Mouse (Mus musculus) layer of hippocampus, postnatal 10 days (tissue): ENCODE results near the gene Gm49383. TPM values are rescaled to one million over a fixed set of nuclear protein-coding genes. Genes with fewer than 3 reads are reported as not detected.

ENCODE experiments used
- DNase-seq, 2 experiments: peaks; one replicate each; pipeline ENCODE4 v3.0.0; 2021; ENCODE audit warnings: low spot score in 2 of 2
- long read RNA-seq: library from polyadenylated mRNA; stranded (forward); transcript quantifications from one replicate; pipeline ENCODE4 v2.0.0, GENCODE M21; 2023
- total RNA-seq, 2 experiments: library from RNA; stranded (reverse); gene quantifications; 2 replicates each; pipeline ENCODE4 v1.2.3; 2021

Gene Gm49383
- total RNA-seq = 1 to 10 TPM; 4.0 to 6.5 TPM
- long read RNA-seq = 0 reads

DNA sequence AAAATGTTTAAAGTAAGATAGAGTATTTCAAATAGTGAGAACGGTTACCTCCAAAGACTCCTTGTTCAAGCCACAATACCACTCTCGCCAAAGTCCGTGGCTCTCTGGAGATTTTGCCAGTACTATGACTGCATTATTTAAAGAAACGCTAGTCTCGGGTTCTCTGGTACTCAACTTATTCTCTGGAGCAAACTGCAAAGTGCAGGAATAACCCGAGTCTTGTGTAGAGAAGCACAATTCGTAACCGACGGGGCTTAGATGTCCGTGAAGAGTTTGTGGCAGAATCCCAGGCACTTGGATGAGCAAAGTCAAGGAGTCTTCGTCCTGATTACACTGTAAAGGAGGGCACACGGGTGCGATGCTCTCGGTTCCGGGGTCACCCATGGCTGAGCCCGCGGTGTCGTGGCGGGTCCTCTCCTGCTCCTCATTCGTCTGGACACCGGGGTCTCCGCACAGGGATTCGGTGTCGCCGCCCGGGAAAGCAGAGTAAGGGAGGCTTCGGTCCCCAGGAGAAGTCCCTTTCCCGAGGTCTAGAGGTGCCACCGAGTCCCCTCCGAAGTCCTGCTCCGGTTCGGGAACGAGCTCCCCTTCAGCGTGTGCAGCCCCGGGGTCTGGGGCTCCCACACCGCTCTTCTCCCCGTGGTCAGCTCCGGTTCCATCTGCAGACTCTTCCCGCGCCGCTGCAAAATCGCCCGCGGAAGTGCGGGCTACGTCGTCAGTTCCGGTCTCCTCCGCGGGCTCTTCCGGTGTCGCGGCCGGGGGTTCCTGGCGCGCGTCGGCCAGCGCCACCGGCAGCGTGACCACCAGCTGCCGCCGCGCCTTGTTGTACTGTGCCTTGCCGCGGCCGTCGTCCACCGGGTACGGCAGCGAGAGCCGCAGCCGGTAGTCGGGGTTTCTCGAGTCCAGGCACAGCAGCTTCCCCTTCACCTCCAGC lies at the start of gene Gm49383:
Gene Gm49383 (minus strand): TSS at position 661 of the 934 bp plus-strand sequence.
- peak in 1 of 2 experiments; percentile 67 for DNase-seq

DNA sequence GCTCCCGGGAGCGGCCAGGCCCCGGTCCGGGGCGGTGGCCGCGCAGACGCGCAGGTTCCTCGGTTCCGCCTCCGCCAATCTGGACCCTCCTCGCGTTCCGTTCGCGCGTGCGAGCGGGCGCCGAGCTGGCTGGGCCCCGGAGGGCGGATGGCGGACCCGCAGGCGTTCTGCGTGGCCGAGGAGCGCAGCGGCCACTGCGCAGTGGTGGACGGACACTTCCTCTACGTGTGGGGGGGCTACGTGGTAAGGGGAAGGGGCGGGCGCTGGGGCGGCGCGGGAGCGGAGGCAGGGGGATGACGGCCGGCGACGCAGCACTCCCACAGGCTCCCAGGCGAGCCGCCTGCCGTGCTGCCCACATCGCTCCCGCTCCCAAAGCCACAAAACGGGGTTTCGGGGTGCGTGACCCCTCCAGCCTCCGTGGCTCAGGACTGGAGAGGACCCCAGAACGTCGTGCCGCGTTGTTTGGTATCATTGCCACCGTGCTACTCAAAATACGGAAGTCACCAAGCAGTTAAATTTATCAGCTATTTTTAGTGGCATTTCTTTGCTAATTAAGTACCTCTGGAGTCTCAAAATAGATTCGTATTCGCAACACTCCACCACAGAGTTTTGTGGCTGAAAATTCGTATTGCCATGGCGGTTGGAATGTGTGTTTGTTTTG lies 45.0 kb upstream of the Gm49383 start:
- peak; percentile 74 to 81 for DNase-seq

DNA sequence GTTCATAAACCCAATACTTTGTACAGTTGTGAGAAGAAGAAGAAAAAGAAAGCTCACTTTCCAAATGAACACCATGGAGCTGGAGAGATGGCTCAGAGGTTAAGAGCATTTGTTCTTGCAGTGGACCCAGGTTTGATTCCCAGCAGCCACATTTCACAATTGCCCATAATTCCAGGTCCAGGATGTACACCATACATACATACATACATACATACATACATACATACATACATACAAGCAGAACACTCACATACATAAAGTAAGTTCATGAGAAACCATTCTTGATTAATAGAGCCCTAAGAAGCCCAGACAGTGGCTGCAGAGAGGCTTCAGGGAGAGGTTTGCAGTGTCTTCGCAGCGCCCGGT lies 44.5 kb upstream of the Gm49383 start:
- DNase-seq = no peak

DNA sequence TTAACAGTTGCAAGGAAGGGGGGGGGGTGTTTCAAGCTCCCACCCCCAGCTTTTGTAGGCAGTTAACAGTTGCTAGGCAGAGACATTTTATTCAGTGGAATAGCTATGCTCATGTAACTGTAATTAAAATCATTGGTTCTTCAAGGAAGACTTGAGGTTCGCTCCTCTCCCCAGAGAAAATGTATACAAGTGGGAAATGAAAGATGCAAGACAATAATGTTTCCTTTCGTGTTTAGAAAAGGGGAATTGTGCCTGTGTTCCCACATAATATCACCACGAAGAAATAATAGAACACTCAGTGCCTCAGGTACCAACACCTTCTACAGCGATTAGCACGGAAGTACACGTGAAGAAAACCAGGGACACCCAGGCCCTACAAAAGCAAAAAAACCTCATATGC lies 44.0 kb upstream of the Gm49383 start, which contains the start of gene Klhdc1:
Gene Klhdc1 (plus strand): TSS at position 301 of the 400 bp plus-strand sequence.
- no peak for DNase-seq

DNA sequence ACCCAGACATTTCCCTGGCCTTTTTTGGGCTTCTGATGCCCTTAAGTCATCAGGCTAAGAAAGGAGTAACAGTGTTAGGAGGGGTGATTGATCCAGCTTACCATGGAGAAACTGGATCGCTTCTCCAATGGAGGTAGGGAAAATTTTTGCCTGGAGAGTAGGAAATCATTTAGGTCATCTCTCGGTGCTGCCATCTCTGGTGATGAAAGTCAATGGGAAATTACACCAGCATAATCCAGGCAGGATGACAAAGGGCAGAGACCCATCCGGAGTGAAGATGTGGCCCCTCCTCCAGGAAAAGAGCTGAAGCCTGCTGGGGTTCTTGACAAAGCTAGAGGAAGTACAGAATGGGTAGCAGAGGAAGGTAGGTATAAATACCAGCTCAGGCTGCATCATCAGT lies 41.4 kb upstream of the Gm49383 start:
- no peak for DNase-seq

DNA sequence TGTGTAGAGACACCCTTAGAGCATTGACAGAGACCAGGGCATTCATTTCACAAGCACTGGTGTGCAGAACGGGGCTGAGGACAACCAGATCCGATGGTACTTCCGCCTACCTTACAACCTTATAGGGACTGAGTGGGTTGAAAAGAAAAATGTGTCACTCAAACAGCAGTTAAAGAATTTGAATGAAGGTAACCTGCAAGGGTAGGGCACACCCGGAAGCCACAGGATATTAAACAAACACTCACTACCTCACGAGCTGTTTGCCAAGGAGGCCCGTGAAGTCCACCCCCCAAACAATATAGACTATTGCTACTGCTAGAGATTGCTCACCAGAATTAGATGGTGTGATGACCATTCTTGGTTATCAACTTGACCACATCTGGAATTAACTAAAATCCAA lies 38.9 kb upstream of the Gm49383 start:
- no peak for DNase-seq

DNA sequence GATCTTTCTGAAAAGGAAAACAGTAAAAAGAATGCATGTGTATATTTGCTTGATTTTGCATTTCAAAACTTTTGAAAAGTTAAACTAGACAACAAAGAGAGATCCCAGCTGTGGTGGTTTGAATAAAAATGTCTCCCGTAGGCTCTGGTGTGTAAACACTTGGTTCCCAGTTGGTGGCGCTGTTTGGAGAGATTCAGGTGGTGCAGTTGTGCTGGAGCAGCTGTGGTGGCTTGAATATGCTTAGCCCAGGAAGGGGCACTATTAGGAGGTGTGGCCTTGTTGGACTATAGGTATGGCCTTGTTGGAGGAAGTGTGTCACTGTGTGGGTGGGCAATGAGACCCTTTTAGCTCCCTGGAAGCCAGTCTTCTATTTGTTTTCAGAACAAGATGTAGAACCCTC lies 32.3 kb upstream of the Gm49383 start:
- no peak for DNase-seq

DNA sequence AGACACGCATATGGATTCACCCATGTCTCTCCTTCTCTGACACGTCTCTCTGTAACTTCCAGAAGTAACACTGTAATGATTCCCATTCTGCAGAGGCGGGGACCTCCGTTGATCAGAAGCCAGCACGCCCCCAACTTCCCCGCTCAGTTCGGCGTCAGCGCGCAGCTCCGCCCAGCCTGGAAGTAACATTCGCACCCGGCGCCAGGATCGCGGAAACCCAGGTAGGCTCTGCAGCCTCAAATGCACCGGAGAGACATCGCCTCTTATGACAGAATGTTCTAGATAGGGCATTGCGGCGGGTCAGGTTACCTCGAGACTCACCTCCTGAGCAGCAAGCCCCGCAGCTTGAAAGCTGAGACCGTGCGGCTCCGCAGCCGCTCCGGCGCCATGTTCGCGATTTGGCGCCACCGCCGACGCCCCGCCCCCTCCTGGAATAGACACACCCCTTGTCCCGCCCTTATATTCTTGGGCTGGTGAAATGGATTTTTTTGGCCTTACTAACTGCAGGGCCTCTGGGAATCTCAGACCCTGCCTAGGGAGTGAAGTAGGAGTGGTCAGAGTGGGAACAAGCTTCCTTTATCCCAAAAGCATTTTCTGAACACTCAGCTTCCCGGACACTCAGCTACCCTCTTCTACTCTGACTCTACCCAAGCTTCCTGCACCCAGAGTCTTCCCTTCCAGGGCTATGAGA lies 31.0 kb upstream of the Gm49383 start, which contains the start of gene Pole2:
Gene Pole2 (minus strand): TSS at position 420 of the 691 bp plus-strand sequence.
- DNase-seq = peak; percentile 87 to 90

DNA sequence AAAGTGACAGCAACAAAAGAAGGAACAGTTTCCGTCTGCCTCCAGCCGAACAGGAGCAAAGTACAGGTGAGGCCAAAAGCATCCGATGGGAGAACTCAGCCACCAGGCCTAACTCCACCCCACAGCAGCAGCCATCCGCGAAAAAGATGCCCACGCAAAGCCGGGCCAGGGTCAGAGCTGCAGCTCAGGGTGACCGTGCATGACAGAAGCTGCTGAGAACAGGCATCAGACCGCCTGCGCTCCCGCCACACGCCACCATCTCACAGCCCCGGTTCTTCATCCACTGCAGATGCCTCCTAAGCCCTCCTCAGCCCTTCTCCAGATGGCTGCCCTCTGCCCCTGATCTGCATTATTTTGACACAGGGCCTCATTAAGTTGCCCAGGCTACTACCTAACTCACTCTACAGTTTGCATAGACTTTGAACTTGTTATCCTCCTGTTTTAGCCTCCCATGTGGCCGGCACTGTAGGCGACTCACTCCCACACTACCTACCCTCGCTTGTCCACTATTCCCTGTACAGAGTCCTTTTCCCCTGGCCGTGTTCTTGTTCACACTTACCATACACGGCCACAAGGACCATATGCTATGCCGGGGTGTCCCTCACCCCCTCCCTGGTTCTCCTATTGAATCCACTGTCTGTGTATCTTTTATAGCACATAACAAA lies 23.8 kb upstream of the Gm49383 start:
- DNase-seq = no peak

DNA sequence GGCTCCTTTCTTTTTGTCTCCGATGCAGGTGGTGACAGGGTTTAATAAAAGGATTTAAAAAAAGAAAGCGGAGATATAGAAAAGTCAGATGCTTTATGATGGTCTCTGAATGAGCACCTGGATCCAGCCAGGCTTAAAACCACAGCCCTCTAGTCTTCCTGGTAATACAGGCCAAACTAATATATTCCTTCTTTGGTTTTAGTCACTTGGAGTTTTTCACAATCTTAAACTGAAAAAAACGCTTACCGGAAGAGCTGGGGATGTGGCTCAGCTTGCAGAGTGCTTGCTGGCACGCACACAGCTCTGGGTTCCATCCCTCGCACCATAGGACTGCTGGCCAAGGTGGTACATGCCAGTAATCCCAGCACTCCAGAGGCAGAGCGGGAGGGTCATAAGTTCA lies 19.7 kb upstream of the Gm49383 start:
- DNase-seq = no peak

DNA sequence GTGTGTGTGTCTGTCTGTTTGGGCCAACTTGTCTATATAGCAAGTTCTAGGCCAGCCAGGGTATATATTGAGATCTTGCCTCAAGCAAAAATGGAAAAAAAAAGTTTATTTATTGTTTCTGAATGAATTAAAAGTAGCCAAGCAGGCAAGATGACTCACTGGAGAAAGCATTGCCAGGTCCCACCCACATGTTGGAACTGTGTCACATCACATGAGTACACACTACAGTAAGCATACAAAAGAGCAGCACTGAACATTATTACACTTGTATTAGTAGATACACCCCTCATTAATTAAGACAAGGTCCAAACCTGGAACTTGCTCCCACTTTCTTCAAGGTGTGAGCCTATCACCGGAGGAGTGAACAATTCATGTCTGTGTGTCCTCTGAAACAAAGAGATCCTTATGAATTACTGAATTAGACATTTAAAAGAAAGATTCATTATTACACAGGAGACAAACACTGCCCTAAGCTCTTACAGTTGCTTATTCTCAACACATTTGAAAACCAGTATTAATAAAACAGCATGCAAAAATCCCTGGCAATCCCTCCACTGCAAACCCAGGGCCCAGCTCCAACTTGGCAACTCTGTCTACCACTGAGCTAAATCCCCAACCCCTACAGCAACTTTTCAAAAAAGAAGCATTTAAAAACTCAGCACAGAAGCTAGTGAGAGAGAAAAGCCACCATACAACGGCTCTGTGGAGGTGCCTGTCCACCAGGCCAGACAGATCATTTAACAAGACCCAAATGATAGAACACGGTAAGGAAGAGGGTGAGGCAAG lies 18.3 kb upstream of the Gm49383 start:
- peak; percentile 60 to 67 for DNase-seq

DNA sequence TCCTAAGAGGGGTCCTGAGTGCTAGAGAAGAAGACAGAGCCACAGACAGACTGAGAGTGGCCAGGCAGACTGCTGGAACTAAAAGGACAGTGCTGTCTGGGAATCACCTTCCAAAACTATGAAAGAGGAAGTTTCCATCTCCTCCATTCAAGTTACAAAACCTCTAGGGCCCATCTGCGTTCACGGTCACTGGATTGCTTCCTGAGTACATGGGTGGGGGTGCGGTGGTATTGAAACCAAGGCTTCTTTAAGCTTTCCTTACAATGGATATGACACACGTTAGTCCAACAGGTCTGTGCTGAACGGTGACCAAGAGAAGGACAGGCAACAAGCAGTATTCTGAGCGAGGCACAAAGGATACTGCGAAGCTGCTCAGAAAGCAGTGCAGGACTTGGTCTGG lies 17.5 kb upstream of the Gm49383 start:
- DNase-seq = no peak

DNA sequence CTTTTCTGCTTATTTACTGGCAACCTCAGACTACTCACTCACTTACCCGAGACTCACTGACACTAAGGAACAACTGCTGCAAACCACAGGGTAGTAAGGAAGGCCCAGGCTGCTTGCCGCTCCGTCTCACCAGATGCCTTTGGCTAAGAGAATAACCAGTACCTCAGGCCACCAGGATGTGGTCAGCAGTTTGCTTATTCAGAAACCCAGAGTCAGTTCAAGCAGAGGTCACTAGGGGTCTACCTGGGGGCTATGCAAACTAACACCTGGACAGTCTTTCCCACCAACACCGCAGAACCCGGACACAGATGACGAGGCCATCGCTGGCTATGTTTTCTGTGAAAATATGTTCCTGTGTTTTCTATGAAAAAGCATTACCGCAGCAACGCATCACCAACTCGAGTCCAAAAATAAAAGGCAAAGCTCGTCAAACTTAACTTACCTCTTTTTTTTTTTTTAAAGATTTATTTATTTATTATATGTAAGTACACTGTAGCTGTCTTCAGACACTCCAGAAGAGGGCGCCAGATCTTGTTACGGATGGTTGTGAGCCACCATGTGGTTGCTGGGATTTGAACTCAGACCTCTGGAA lies 16.4 kb upstream of the Gm49383 start:
- DNase-seq = no peak

DNA sequence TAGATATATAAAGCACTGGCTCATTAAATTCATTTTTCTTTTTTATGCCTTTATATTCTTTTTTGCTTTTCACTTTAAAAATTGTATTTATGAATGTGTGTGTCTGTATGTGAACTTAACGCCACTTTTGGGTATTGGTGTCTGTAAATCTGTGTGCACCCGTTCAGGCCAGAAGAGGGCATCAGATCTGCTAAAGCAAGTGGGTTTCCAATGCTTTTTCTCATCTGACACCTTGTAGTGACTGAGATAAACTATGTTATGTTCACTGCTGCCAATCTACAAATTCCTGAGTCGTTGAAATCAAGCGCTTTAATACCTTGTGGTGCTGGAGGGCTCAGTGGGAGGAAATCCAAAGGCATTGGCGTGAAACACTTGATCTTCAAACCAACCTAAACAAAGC lies 14.2 kb upstream of the Gm49383 start:
- DNase-seq = no peak

DNA sequence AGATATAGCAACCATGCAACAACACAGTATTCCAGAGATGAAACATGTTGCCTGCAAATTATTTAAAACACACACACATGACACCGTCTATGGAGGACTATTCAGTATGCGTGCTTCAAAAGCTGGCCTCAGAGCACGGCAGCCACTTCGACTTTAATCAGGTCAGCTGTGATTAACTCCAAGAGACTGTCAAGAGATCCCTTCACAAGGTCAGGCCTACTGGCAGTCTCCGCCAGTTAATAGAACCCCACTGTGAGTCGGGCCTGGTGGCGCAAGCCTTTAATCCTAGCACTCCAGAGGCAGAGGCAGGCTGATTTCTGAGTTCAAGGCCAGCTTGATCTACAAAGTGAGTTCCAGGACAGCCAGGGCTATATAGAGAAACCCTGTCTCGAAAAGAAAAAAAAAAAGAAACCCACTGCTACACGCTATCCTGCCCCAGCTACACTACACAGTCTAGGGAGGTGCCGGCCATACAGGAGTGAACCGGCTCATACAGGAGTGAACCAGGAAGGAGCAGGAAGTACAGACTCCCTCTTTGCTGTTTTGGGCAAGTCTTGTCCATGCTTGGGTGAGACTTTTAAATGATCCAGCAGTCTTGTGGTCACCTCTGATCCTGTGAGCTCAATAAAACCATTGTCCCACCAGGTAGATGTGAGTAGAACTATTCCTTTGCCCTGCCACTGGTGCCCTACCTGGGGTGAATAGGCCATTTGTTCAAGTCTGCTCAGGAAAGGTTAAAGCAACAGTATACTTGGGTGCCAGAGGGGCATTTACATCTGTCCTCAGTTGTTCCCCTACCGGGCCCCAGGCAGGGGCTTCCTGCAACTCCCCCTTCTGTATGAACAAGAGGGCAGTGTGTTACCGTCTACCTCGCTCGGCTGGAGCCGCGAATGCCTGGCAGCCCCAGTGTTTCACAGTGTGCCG lies 13.4 kb upstream of the Gm49383 start:
- no peak for DNase-seq

DNA sequence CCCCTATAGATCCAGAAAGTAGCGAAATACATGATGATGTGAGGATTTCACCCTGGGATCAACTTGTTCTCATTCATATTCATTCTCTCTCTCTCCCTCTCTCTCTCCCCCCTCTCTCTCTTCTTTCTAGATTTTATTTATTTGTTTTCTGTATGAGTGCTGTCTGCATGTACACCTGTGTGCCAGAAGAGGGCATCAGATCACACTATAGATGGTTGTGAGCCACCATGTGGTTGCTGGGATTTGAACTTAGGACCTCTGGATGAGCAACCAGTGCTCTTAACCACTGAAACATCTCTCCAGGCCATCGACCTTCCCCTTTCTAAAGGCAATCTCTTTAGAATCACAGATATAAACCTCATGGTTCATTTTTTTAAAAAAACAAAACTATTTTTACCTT lies 11.6 kb upstream of the Gm49383 start:
- no peak for DNase-seq

DNA sequence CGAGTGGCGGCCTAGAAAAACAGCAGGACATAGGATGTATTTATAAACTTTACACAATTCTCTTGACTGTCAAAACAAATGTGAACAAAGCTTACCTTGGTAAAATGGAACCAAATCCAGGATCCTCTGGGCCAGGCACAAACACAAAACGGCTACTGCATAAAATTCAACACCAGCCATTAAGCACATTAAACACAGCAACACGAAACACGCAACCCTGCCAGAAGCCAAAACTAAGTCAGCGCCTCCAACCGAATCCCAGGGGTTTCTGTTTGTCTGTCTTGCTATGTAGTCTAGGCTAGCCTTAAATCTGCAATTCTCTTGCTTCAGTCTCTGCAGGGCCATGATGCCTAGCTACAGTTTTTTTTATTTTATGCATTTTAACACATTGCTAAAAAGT lies 11.0 kb upstream of the Gm49383 start:
- no peak for DNase-seq

DNA sequence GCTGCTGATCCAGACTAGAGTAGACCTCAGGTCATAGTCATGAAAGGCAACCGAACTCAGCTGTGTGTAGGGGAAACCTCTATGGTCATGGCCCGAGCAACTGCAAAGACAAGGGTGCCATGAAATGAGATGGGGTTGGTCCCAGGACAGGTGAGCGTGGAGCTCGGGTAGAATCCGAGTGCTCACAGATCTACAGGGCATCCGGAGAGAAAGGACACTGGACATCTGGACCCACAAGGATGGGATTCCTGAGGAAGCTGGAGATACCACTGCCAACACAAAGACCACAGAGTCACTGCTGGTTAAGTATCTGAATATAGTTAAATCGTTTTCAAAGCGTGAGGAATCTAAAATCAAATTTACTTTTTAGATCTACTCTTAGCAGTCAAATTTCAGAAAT lies 10.5 kb upstream of the Gm49383 start:
- no peak for DNase-seq
